Mouse (Mus musculus) C2C12 (cell line): ENCODE measurements around the gene Akap2.

Experiments used
- CEBPB ChIP-seq: IDR thresholded peaks from one replicate; pipeline ENCODE4 v1.6.1; 2011; ENCODE audit warnings: low read depth, mild to moderate bottlenecking, control low read depth, moderate library complexity
- CTCF ChIP-seq: IDR thresholded peaks from one replicate; pipeline ENCODE4 v1.5.1; 2011; ENCODE audit not compliant: control insufficient read depth, insufficient read depth, insufficient read length
- MYOG ChIP-seq: IDR thresholded peaks from one replicate; pipeline ENCODE4 v1.6.1; 2011; ENCODE audit not compliant: control insufficient read depth, insufficient read length; ENCODE audit errors: extremely low read depth
- USF1 ChIP-seq: IDR thresholded peaks from one replicate; pipeline ENCODE4 v1.6.1; 2011; ENCODE audit warnings: low read depth, mild to moderate bottlenecking, control low read depth, moderate library complexity

- TF ChIP-seq CTCF (no peak), CEBPB (no peak), MYOG (no peak), USF1 (no peak)
Observed at GRCm38 (mm10) chr4:57793989-57794388, 76.5 kb downstream of the Akap2 start.
